Mouse (Mus musculus): ENCODE measurements around the gene Rtp4. TPM values are rescaled to one million over a fixed set of nuclear protein-coding genes. Genes with fewer than 3 reads are reported as not detected.

Gene Rtp4
- polyA plus RNA-seq (2015; fragmentation: Nextera tagmentation; extraction: Ambion mirVana) = 9.7 and 10.9 TPM in 2 replicates

DNA sequence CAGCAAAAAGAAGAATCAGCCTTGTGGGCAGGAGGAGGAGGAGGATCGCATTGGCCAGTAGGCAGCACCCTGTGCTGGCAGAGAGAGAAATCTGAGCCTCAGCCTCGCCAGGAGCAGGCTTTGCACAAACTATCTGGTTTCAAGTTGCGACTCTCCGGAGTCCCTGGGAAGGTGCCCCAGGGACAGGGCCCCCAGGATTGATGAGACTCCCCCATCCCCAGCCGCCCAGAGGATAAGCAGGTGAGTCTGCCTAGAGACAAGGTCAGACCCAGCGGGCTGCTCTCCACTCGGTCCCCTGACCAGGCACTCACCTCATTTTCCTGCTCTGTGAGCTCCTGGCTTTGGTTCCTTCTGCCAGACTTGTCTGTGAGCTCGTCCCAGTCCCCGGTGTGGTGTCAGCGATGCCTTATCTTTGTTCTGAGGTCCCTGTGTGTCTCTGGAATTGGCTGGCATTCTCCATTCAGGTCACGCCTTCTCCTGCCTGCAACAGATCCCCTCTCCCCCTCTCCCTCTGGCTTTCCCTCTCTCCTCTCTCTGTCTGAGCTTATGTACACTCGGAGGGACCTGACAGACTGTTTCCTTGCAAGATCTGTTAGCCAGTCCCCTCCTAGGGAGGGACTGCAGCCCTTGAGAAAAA lies at the start of gene Rtp4, which contains the start of gene Masp1:
Gene Rtp4, plus strand, starts transcription at position 57 of the 637 bp plus-strand sequence.
Gene Masp1, minus strand, starts transcription at position 581 of the 637 bp plus-strand sequence.
- peaks cover 48% of the 10 kb centered on the region for H3K4me1 ChIP-seq
- no peaks in the 10 kb centered on the region for H3K36me3 ChIP-seq
- peak within 1 kb of the TSS; percentile 88 for H3K27ac ChIP-seq
- peak; percentile 89 for ATAC-seq (replicated peaks; ENCODE audit: low FRiP score)
- H3K27me3 ChIP-seq = no peaks in the 10 kb centered on the region
- 3% methylated on average over 12 of the region's 12 CpGs for WGBS
- H3K9me3 ChIP-seq (replicated peaks) = no peaks in the 10 kb centered on the region
- H3K4me3 ChIP-seq (replicated peaks) = peak within 1 kb of the TSS; percentile 40
- peak within 1 kb of the TSS; percentile 25; the same call in 1 of the 2 replicates for H3K9ac ChIP-seq
- H3K4me2 ChIP-seq = peak within 1 kb of the TSS; percentile 64

DNA sequence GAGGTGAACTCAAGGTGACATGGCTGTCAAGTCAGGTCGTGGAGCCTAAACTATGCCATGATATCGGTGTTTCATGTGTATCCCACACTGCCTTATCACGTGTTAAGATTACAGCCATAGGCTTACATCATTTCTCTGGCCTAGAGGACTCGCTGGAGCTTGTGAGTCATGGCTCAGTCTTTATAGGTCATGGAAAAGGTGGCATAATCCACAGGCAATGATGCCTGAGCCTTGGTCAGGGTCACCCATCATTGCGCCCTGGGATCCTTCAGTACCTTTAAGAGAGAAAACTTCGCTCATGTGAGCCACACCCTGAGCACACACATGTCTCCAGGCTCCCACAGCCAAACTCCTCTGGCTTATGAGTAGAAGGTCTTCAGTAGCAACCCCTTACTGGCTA lies 48.5 kb upstream of the Rtp4 start:
- Histone ChIP-seq H3K4me3 (replicated peaks) (no peak overlapping the region), H3K27me3 (no peaks in the 10 kb centered on the region), H3K27ac (no peak overlapping the region), H3K36me3 (no peaks in the 10 kb centered on the region), H3K4me1 (no peaks in the 10 kb centered on the region), H3K9ac (no peak overlapping the region), H3K9me3 (replicated peaks) (no peaks in the 10 kb centered on the region), H3K4me2 (no peak overlapping the region)
- WGBS = 88% methylated on average over 6 of the region's 6 CpGs
- ATAC-seq (replicated peaks; ENCODE audit: low FRiP score) = no peak

DNA sequence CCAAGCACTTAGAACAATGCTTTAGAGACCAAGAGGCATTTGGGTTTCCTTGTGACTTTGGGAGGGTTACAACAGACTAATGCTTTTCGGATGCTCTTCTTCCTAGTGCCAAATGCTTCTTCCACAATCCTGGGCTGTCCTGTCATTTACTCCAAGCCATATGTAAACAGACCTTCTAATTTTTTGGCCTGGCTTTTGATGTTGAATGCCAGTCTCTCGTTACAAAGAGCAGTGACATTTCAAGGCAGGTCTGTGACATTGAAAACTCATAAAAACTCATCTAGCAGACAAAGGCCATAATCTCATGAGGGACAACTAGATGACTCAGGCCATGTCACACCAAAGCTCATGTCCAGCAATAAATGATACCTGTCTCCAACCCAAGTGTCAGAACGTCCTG lies 48.0 kb upstream of the Rtp4 start:
- Histone ChIP-seq H3K27ac (no peak overlapping the region), H3K4me3 (replicated peaks) (no peak overlapping the region), H3K36me3 (no peaks in the 10 kb centered on the region), H3K4me2 (no peak overlapping the region), H3K27me3 (no peaks in the 10 kb centered on the region), H3K4me1 (no peaks in the 10 kb centered on the region), H3K9ac (no peak overlapping the region), H3K9me3 (replicated peaks) (no peaks in the 10 kb centered on the region)
- ATAC-seq (replicated peaks; ENCODE audit: low FRiP score) = no peak
- WGBS = 46% methylated on average over 3 of the region's 3 CpGs

DNA sequence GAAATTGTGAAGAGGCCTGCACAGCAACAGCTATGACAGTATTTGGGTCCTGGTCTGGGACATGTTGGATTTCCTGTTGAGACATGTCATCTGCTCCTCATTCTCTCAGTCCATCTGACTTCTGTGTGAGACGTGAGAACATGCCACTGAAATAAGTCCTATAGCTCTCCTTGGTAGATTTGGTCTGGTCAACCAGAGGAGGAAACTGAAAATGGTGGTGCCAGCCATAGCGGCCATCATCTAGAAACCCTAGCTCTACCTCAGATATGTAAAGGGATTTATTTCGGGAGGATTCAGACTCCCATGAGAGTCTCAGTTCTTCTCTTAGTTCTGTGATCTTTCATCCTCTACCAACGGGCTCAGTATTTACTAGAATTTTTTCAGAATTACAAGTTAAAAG lies 44.4 kb upstream of the Rtp4 start:
- H3K4me3 ChIP-seq (replicated peaks) = no peak overlapping the region
- no peaks in the 10 kb centered on the region for H3K27me3 ChIP-seq
- H3K27ac ChIP-seq = no peak overlapping the region
- no peaks in the 10 kb centered on the region for H3K36me3 ChIP-seq
- no peaks in the 10 kb centered on the region for H3K9me3 ChIP-seq (replicated peaks)
- H3K9ac ChIP-seq = no peak overlapping the region
- no peak overlapping the region for H3K4me2 ChIP-seq
- WGBS = 90% methylated on average over 4 of the region's 4 CpGs
- no peak for ATAC-seq (replicated peaks; ENCODE audit: low FRiP score)
- no peaks in the 10 kb centered on the region for H3K4me1 ChIP-seq

DNA sequence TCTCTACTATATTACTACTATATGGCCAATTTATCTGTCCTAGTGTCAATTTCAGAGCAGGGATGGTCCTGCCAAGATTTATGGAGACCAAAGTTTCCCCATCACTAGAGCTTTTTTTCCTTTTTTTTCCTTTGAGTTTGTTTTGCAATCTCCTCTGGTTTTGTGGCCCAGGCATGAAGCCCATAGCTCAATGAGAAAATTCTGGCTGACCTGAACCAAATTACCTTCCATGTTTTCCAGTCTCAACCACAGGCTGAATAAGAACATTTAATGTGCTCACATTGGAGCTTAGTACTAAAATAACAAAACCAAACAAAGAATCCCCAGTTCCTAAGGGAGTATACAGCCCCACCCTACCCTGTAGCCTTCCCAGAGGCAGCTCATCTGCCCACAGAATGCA lies 43.5 kb upstream of the Rtp4 start:
- Histone ChIP-seq H3K9ac (no peak overlapping the region), H3K27ac (no peak overlapping the region), H3K4me1 (no peaks in the 10 kb centered on the region), H3K4me2 (no peak overlapping the region), H3K4me3 (replicated peaks) (no peak overlapping the region), H3K9me3 (replicated peaks) (no peaks in the 10 kb centered on the region), H3K27me3 (no peaks in the 10 kb centered on the region), H3K36me3 (no peaks in the 10 kb centered on the region)
- ATAC-seq (replicated peaks; ENCODE audit: low FRiP score) = no peak

DNA sequence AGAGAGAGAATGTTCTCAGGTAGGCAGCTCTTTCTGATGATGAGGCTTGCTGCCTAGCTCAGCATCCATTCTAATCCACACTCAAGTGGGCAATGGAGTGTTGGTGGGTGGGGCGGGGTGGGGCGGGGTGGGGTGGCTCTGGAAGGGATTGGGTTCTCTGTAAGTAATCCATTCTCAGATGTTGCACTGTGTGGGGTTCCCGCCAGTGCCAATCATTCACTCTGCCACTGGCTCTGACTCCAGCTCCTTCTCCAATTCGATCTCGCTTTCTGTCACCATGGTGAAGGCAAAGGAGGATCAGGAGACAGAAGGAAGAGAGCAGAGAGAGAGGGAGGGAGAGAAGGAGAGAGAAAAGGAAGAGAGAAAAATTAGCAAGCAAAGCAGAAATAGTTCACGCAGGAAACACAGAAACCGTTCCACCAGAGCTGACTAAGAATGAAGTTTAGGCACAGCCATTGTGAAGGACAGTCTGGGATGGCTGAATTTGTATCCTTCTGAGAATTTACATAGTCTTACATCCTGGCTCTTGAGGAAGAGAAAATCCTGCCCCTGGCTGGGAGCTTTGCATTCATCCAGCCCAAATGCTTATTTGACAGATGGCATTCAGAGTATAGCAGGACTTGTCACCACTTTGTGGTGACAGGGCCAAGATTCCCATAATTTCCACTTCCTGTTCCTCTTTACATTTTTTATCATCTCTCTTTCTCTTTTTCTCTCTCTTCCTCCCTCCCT lies 40.1 kb upstream of the Rtp4 start:
- no peaks in the 10 kb centered on the region for H3K27me3 ChIP-seq
- no peaks in the 10 kb centered on the region for H3K9me3 ChIP-seq (replicated peaks)
- H3K9ac ChIP-seq = no peak overlapping the region
- no peak overlapping the region for H3K4me3 ChIP-seq (replicated peaks)
- 83% methylated on average over 7 of the region's 7 CpGs for WGBS
- no peak overlapping the region for H3K27ac ChIP-seq
- no peak overlapping the region for H3K4me2 ChIP-seq
- no peaks in the 10 kb centered on the region for H3K36me3 ChIP-seq
- no peak for ATAC-seq (replicated peaks; ENCODE audit: low FRiP score)
- H3K4me1 ChIP-seq = no peaks in the 10 kb centered on the region

DNA sequence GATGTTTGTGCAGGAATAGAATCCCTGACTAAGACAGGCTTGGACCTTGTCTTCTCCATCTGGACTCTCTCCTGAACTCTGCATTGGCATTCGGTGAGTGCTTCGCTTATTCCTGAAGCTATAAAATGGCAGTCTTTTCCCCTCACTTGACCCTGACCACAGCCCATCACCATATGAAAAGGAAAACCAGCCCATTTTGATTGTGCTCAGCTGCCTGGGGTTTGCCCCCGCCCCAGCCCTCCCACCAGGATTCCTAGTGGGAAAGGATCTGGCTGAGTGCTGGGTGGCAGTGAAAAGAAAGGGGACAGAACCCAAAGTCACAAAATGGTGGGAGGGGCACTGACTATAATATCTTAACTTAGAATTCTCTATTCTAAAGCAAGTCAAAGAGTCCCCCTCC lies 37.9 kb upstream of the Rtp4 start:
- H3K4me2 ChIP-seq = no peak overlapping the region
- no peaks in the 10 kb centered on the region for H3K36me3 ChIP-seq
- WGBS = 80% methylated on average over 3 of the region's 3 CpGs
- ATAC-seq (replicated peaks; ENCODE audit: low FRiP score) = no peak
- H3K27ac ChIP-seq = no peak overlapping the region
- H3K9ac ChIP-seq = no peak overlapping the region
- H3K4me1 ChIP-seq = no peaks in the 10 kb centered on the region
- no peaks in the 10 kb centered on the region for H3K27me3 ChIP-seq
- H3K9me3 ChIP-seq (replicated peaks) = no peaks in the 10 kb centered on the region
- H3K4me3 ChIP-seq (replicated peaks) = no peak overlapping the region

DNA sequence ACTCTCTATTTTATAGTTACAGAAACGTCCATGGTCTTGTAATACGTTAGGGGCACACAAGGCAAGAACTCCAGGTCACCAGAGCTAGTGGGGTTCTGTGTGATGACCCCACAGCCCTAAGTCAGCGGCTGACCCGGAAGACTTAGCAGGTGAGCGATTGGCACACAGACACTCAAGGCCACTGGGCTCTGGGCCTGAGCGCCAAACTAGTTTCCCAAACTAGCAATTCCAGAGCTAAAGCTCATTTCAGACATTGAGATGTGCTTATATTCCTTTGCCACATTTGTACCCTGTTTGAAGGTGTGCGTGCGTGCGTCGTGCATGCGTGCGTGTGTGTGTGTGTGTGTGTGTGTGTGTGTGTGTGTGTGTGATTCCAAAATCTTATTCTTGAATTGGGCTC lies 37.2 kb upstream of the Rtp4 start:
- no peak overlapping the region for H3K27ac ChIP-seq
- H3K4me2 ChIP-seq = no peak overlapping the region
- H3K4me3 ChIP-seq (replicated peaks) = no peak overlapping the region
- ATAC-seq (replicated peaks; ENCODE audit: low FRiP score) = no peak
- no peaks in the 10 kb centered on the region for H3K36me3 ChIP-seq
- H3K4me1 ChIP-seq = no peaks in the 10 kb centered on the region
- WGBS = 97% methylated on average over 12 of the region's 12 CpGs
- H3K27me3 ChIP-seq = no peaks in the 10 kb centered on the region
- H3K9ac ChIP-seq = no peak overlapping the region
- no peaks in the 10 kb centered on the region for H3K9me3 ChIP-seq (replicated peaks)

DNA sequence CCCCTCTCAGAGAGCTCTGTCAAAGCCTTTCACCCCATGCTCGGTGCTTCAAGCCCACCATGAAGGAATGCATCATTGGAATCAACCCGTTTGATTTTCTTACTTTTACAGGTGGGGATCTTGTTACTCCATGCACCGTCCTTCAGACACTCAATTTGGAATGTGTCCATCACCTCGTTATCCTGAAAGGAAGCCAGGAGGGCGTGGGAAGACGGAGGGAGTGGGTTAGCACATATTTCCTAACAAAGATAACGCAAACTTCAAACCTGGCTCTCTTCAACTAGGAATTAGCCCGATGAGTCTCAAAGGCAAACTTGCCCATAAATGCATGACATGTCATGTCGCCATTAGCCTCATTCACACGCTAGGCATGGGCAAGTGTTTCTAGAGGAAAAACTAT lies 36.8 kb upstream of the Rtp4 start:
- Histone ChIP-seq H3K27ac (no peak overlapping the region), H3K4me3 (replicated peaks) (no peak overlapping the region), H3K4me2 (no peak overlapping the region), H3K9me3 (replicated peaks) (no peaks in the 10 kb centered on the region), H3K9ac (no peak overlapping the region), H3K36me3 (no peaks in the 10 kb centered on the region), H3K27me3 (no peaks in the 10 kb centered on the region), H3K4me1 (no peaks in the 10 kb centered on the region)
- 82% methylated on average over 10 of the region's 10 CpGs for WGBS
- no peak for ATAC-seq (replicated peaks; ENCODE audit: low FRiP score)

DNA sequence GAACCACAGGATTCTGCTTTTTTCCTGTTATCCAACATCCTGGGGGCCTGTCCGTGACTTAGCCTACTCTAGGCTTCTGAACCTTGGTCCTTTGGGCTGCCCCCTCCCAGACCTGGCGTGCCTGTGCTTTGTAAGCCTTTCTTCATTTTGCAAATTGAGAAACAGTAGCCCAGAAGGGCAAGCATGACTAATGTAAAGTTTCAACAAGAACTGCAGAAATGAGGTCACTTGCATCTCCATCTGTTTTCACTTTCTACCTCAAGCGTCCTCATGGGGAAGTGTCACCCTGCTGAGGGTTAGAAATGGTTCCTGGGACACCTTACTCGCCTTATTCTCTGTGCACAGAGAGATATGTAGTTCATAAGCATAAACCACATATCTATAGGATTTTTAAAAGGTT lies 27.3 kb upstream of the Rtp4 start:
- Histone ChIP-seq H3K27me3 (no peaks in the 10 kb centered on the region), H3K9me3 (replicated peaks) (no peaks in the 10 kb centered on the region), H3K36me3 (no peaks in the 10 kb centered on the region), H3K9ac (no peak overlapping the region), H3K4me2 (no peak overlapping the region), H3K27ac (no peak overlapping the region), H3K4me3 (replicated peaks) (no peak overlapping the region), H3K4me1 (peaks cover 12% of the 10 kb centered on the region)
- ATAC-seq (replicated peaks; ENCODE audit: low FRiP score) = no peak
- WGBS = 81% methylated on average over 4 of the region's 4 CpGs

DNA sequence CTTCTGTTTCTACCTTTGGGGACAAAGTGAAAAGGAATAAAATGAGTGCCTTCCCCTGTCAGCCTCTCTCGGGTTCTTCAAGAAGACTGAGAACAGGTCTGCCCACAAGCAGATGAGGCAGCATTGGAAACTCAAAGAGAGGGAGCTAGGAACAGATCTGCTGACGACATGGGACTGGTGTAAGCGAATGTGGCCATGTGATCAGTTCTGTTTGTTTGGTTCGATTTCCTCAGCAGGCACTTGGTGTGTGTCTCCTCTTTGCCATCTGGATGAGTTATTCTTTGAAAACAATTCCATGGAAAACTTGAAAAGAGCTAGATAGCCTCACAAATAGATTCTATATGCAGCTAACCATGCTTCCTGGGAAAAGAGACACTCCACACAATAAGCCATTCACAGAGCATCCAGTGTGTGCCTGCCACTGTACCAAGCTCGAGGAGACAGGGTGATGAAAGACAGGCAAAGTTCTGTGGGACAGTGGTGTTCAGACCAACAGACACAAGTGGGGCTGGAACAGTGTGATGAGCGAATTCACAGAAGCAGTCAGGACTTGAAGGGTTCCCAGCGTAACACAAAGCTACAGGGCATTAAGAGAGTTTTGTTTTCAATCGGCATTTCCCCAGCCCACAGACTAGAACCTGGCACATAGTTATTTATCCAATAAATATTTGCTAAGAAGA lies 23.7 kb upstream of the Rtp4 start:
- Histone ChIP-seq H3K4me1 (peaks cover 25% of the 10 kb centered on the region), H3K27ac (no peak overlapping the region), H3K9ac (no peak overlapping the region), H3K4me3 (replicated peaks) (no peak overlapping the region), H3K9me3 (replicated peaks) (no peaks in the 10 kb centered on the region), H3K27me3 (no peaks in the 10 kb centered on the region), H3K4me2 (no peak overlapping the region), H3K36me3 (no peaks in the 10 kb centered on the region)
- ATAC-seq (replicated peaks; ENCODE audit: low FRiP score) = no peak
- 79% methylated on average over 8 of the region's 8 CpGs for WGBS

DNA sequence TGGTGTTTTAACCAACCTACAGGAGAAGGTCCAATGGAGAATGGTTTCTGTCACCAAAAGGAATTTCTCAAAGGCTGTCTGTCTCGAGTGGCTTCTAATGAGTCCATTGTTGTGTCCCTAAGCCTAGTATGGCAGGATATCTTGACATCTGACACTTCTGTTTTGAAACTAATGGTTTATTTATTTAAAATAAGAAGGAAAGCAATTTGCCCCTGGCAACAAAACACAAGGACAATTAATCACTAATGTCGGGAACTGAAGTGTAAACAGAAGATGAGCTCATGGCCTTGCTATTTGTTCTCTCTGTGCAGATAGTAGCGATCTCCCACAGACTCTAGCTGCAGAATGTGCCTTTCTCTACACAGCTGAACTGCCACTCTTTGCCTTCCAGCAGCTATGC lies 22.7 kb upstream of the Rtp4 start:
- Histone ChIP-seq H3K27me3 (no peaks in the 10 kb centered on the region), H3K4me2 (no peak overlapping the region), H3K4me1 (peaks cover 25% of the 10 kb centered on the region), H3K9ac (no peak overlapping the region), H3K36me3 (no peaks in the 10 kb centered on the region), H3K9me3 (replicated peaks) (no peaks in the 10 kb centered on the region), H3K4me3 (replicated peaks) (no peak overlapping the region), H3K27ac (peak overlapping the region; percentile 54)
- peak; percentile 62; the same call in 1 of the 2 replicates for ATAC-seq (replicated peaks; ENCODE audit: low FRiP score)
- WGBS = 5% methylated on average over 3 of the region's 3 CpGs

Data from kidney, embryonic 15.5 days (tissue).